Mouse (Mus musculus) heart, embryonic 15.5 days (tissue): Measurements from ENCODE around the gene Siglecg. TPM values are rescaled to one million over a fixed set of nuclear protein-coding genes. Genes with fewer than 3 reads are reported as not detected.
A peak's percentile ranks its signal among the peaks of the same experiment; 100 is the strongest.

ENCODE experiments used
- ATAC-seq: fragments of 200-750 bp; cut with Nextera tagmentation; replicated peaks from 2 replicates; pipeline ENCODE4 v1.8.0; 2017; ENCODE audit warnings: low read depth, moderate TSS enrichment; ENCODE audit not compliant: insufficient number of reproducible peaks, insufficient read depth, low FRiP score
- H3K27ac ChIP-seq: fragments of 300-500 bp; sonication (generic); 2 replicates; pipeline ENCODE4 v1.5.1; 2015; ENCODE audit warnings: mild to moderate bottlenecking, inconsistent platforms
- H3K27me3 ChIP-seq: fragments of 300-500 bp; sonication (generic); 2 replicates; pipeline ENCODE4 v1.6.1; 2015; ENCODE audit warnings: inconsistent platforms
- H3K36me3 ChIP-seq: fragments of 300-500 bp; sonication (generic); 2 replicates; pipeline ENCODE4 v1.6.1; 2015; ENCODE audit warnings: mild to moderate bottlenecking, inconsistent platforms
- H3K4me1 ChIP-seq: fragments of 300-500 bp; sonication (generic); replicated peaks from 2 replicates; pipeline ENCODE4 v1.6.1; 2015; ENCODE audit warnings: inconsistent platforms
- H3K4me2 ChIP-seq: fragments of 300-500 bp; sonication (generic); 2 replicates; pipeline ENCODE4 v1.6.1; 2015; ENCODE audit warnings: inconsistent platforms, mild to moderate bottlenecking, moderate library complexity
- H3K4me3 ChIP-seq: fragments of 300-500 bp; sonication (generic); 2 replicates; pipeline ENCODE4 v1.5.1; 2015; ENCODE audit warnings: mild to moderate bottlenecking, inconsistent platforms
- H3K9ac ChIP-seq: fragments of 300-500 bp; sonication (generic); 2 replicates; pipeline ENCODE4 v1.6.1; 2015; ENCODE audit warnings: mild to moderate bottlenecking, inconsistent platforms
- H3K9me3 ChIP-seq: fragments of 300-500 bp; sonication (generic); replicated peaks from 2 replicates; pipeline ENCODE4 v1.6.1; 2016; ENCODE audit warnings: inconsistent platforms
- WGBS: fragments of 180-500 bp; shearing (Covaris S2); methylation state at CpG from one replicate; pipeline ENCODE4 v1.1.7; 2015; ENCODE audit warnings: mixed read lengths; 5-methylcytosine and 5-hydroxymethylcytosine counted together
- polyA plus RNA-seq: library from polyadenylated mRNA; unstranded; fragments of >200 nt; fragmentation: Nextera tagmentation; extraction: Ambion mirVana; gene quantifications from 2 replicates; pipeline ENCODE4 v1.2.1, GENCODE M21; 2015

The Siglecg gene
- polyA plus RNA-seq, 1 experiment from 2014 or later = 0.06 TPM

GRCm38 (mm10) chr7:43422995-43423617, 15.1 kb downstream of the Siglecg start:
- no peaks in the 10 kb centered on the region for H3K36me3 ChIP-seq
- H3K4me2 ChIP-seq = peak overlapping the region; percentile 46
- no peak overlapping the region for H3K4me3 ChIP-seq
- peak; percentile 80 for ATAC-seq
- H3K27me3 ChIP-seq = no peaks in the 10 kb centered on the region
- peaks cover 3% of the 10 kb centered on the region; the same call in 1 of the 2 replicates for H3K4me1 ChIP-seq
- H3K27ac ChIP-seq = no peak overlapping the region
- 8% methylated on average over 11 of the region's 11 CpGs for WGBS
- H3K9me3 ChIP-seq = no peaks in the 10 kb centered on the region
- H3K9ac ChIP-seq = no peak overlapping the region

GRCm38 (mm10) chr7:43423991-43424625, 16.1 kb downstream of the Siglecg start:
- H3K4me2 ChIP-seq = no peak overlapping the region
- H3K36me3 ChIP-seq = no peaks in the 10 kb centered on the region
- no peak overlapping the region for H3K9ac ChIP-seq
- no peak overlapping the region for H3K4me3 ChIP-seq
- no peaks in the 10 kb centered on the region for H3K27me3 ChIP-seq
- no peaks in the 10 kb centered on the region for H3K9me3 ChIP-seq
- peaks cover 3% of the 10 kb centered on the region; the same call in 1 of the 2 replicates for H3K4me1 ChIP-seq
- 65% methylated on average over 3 of the region's 3 CpGs for WGBS
- ATAC-seq = no peak
- no peak overlapping the region for H3K27ac ChIP-seq

- WGBS = 72% methylated on average over 8 of the region's 8 CpGs
- no peaks in the 10 kb centered on the region for H3K36me3 ChIP-seq
- H3K27me3 ChIP-seq = no peaks in the 10 kb centered on the region
- no peak within 1 kb of the TSS for H3K4me2 ChIP-seq
- H3K4me3 ChIP-seq = no peak within 1 kb of the TSS
- no peak within 1 kb of the TSS for H3K27ac ChIP-seq
- H3K9ac ChIP-seq = no peak within 1 kb of the TSS
- H3K9me3 ChIP-seq = no peaks in the 10 kb centered on the region
- peaks cover 3% of the 10 kb centered on the region; the same call in 1 of the 2 replicates for H3K4me1 ChIP-seq
- ATAC-seq = no peak
Measured at GRCm38 (mm10) chr7:43427406-43427805, 19.4 kb downstream of the Siglecg start, which contains the start of gene Lim2. TSS of gene Lim2 (plus strand) at chr7:43427670.

GRCm38 (mm10) chr7:43429500-43429899, 21.5 kb downstream of the Siglecg start:
- H3K36me3 ChIP-seq = no peaks in the 10 kb centered on the region
- WGBS = 34% methylated on average over 4 of the region's 4 CpGs
- H3K4me3 ChIP-seq = no peak overlapping the region
- H3K9me3 ChIP-seq = no peaks in the 10 kb centered on the region
- H3K4me2 ChIP-seq = no peak overlapping the region
- H3K27ac ChIP-seq = no peak overlapping the region
- no peaks in the 10 kb centered on the region for H3K27me3 ChIP-seq
- H3K4me1 ChIP-seq = no peaks in the 10 kb centered on the region
- H3K9ac ChIP-seq = no peak overlapping the region
- ATAC-seq = no peak

- 61% methylated on average over 4 of the region's 4 CpGs for WGBS
- no peak for ATAC-seq
- H3K27ac ChIP-seq = no peak overlapping the region
Measured at GRCm38 (mm10) chr7:43432891-43433290, 24.9 kb downstream of the Siglecg start.

GRCm38 (mm10) chr7:43434676-43435075, 26.7 kb downstream of the Siglecg start:
- no peak overlapping the region for H3K27ac ChIP-seq
- no peak overlapping the region for H3K4me2 ChIP-seq
- H3K9me3 ChIP-seq = no peaks in the 10 kb centered on the region
- H3K4me1 ChIP-seq = no peaks in the 10 kb centered on the region
- H3K36me3 ChIP-seq = no peaks in the 10 kb centered on the region
- H3K9ac ChIP-seq = no peak overlapping the region
- no peak for ATAC-seq
- WGBS = 82% methylated on average over 5 of the region's 5 CpGs
- no peak overlapping the region for H3K4me3 ChIP-seq
- no peaks in the 10 kb centered on the region for H3K27me3 ChIP-seq

More at GRCm38 (mm10) chr7:43432891-43433290, 24.9 kb downstream of the Siglecg start:
- Histone ChIP-seq H3K4me1 (no peaks in the 10 kb centered on the region), H3K9ac (no peak overlapping the region), H3K9me3 (no peaks in the 10 kb centered on the region), H3K27me3 (no peaks in the 10 kb centered on the region), H3K4me2 (no peak overlapping the region), H3K4me3 (no peak overlapping the region), H3K36me3 (no peaks in the 10 kb centered on the region)

- no peaks in the 10 kb centered on the region for H3K9me3 ChIP-seq
- no peaks in the 10 kb centered on the region for H3K27me3 ChIP-seq
- H3K4me3 ChIP-seq = no peak within 1 kb of the TSS; the same call in 1 of the 2 replicates
- ATAC-seq = no peak
- no peak within 1 kb of the TSS for H3K9ac ChIP-seq
- no peak within 1 kb of the TSS for H3K27ac ChIP-seq
- no peaks in the 10 kb centered on the region for H3K36me3 ChIP-seq
- H3K4me1 ChIP-seq = no peaks in the 10 kb centered on the region
- 65% methylated on average over 10 of the region's 10 CpGs for WGBS
- no peak within 1 kb of the TSS for H3K4me2 ChIP-seq
Measured at GRCm38 (mm10) chr7:43436341-43437255, 28.6 kb downstream of the Siglecg start, which contains the start of gene Nkg7. TSS of gene Nkg7 (plus strand) at chr7:43437073.

GRCm38 (mm10) chr7:43438611-43439010, 30.6 kb downstream of the Siglecg start:
- Histone ChIP-seq H3K27ac (no peak overlapping the region), H3K9ac (no peak overlapping the region), H3K27me3 (no peaks in the 10 kb centered on the region), H3K4me2 (no peak overlapping the region), H3K9me3 (no peaks in the 10 kb centered on the region), H3K4me3 (no peak overlapping the region), H3K4me1 (peaks cover 9% of the 10 kb centered on the region), H3K36me3 (no peaks in the 10 kb centered on the region)
- 73% methylated on average over 4 of the region's 4 CpGs for WGBS
- no peak for ATAC-seq

GRCm38 (mm10) chr7:43440482-43440881, 32.5 kb downstream of the Siglecg start, which contains the start of gene Cldnd2:
TSS of gene Cldnd2 (plus strand) at chr7:43440782.
- Histone ChIP-seq H3K36me3 (no peaks in the 10 kb centered on the region), H3K4me2 (no peak within 1 kb of the TSS), H3K9ac (no peak within 1 kb of the TSS), H3K9me3 (no peaks in the 10 kb centered on the region), H3K27me3 (no peaks in the 10 kb centered on the region), H3K4me3 (no peak within 1 kb of the TSS), H3K27ac (no peak within 1 kb of the TSS), H3K4me1 (peaks cover 18% of the 10 kb centered on the region)
- WGBS = 82% methylated on average over 6 of the region's 6 CpGs
- no peak for ATAC-seq

GRCm38 (mm10) chr7:43441071-43441470, 33.1 kb downstream of the Siglecg start:
- H3K9ac ChIP-seq = no peak overlapping the region
- H3K4me3 ChIP-seq = no peak overlapping the region
- no peak for ATAC-seq
- no peak overlapping the region for H3K27ac ChIP-seq
- H3K4me1 ChIP-seq = peaks cover 24% of the 10 kb centered on the region
- WGBS = 81% methylated on average over 3 of the region's 3 CpGs
- H3K4me2 ChIP-seq = no peak overlapping the region
- no peaks in the 10 kb centered on the region for H3K27me3 ChIP-seq
- no peaks in the 10 kb centered on the region for H3K9me3 ChIP-seq
- H3K36me3 ChIP-seq = no peaks in the 10 kb centered on the region

GRCm38 (mm10) chr7:43442684-43443083, 34.7 kb downstream of the Siglecg start:
- Histone ChIP-seq H3K4me3 (peak overlapping the region; percentile 60), H3K27ac (peak overlapping the region; percentile 97), H3K9me3 (no peaks in the 10 kb centered on the region), H3K4me2 (peak overlapping the region; percentile 72), H3K9ac (peak overlapping the region; percentile 69), H3K36me3 (no peaks in the 10 kb centered on the region), H3K4me1 (peaks cover 35% of the 10 kb centered on the region), H3K27me3 (no peaks in the 10 kb centered on the region)
- ATAC-seq = no peak
- WGBS = 14% methylated on average over 9 of the region's 9 CpGs
